Mouse (Mus musculus) intestine, embryonic 15.5 days (tissue): ENCODE measurements at regions not wholly inside any gene's neighbourhood (a gene's known extent, or its start where the extent isn't known, plus 50 kb on each side); places are given as distances from the start of the nearest gene placed in this dataset.
"Not testable (repeated sequence)": the region's sequence is repeated elsewhere in the genome, so short reads cannot be mapped to it uniquely, and the experiment has no call there.

ENCODE experiments used
- ATAC-seq: fragments of 200-750 bp; cut with Nextera tagmentation; 2 replicates; pipeline ENCODE4 v1.8.0; 2017; ENCODE audit warnings: moderate TSS enrichment, moderate library complexity
- H3K27ac ChIP-seq: fragments of 300-500 bp; sonication (generic); 2 replicates; pipeline ENCODE4 v1.5.1; 2015; ENCODE audit warnings: mild to moderate bottlenecking, inconsistent platforms
- H3K27me3 ChIP-seq: fragments of 300-500 bp; sonication (generic); replicated peaks from 2 replicates; pipeline ENCODE4 v1.6.1; 2015; ENCODE audit warnings: inconsistent platforms
- H3K36me3 ChIP-seq: fragments of 300-500 bp; sonication (generic); 2 replicates; pipeline ENCODE4 v1.6.1; 2015; ENCODE audit warnings: inconsistent platforms
- H3K4me1 ChIP-seq: fragments of 300-500 bp; sonication (generic); replicated peaks from 2 replicates; pipeline ENCODE4 v1.6.1; 2015; ENCODE audit warnings: inconsistent platforms
- H3K4me2 ChIP-seq: fragments of 300-500 bp; sonication (generic); replicated peaks from 2 replicates; pipeline ENCODE4 v1.6.1; 2015; ENCODE audit warnings: mild to moderate bottlenecking, inconsistent platforms
- H3K4me3 ChIP-seq: fragments of 300-500 bp; sonication (generic); replicated peaks from 2 replicates; pipeline ENCODE4 v1.5.1; 2015; ENCODE audit warnings: inconsistent platforms
- H3K9ac ChIP-seq: fragments of 300-500 bp; sonication (generic); 2 replicates; pipeline ENCODE4 v1.6.1; 2015; ENCODE audit warnings: inconsistent platforms
- H3K9me3 ChIP-seq: fragments of 300-500 bp; sonication (generic); 2 replicates; pipeline ENCODE4 v1.6.1; 2016; ENCODE audit warnings: inconsistent platforms
- WGBS: fragments of 180-500 bp; shearing (Covaris S2); methylation state at CpG from one replicate; pipeline ENCODE4 v1.1.7; 2015; 5-methylcytosine and 5-hydroxymethylcytosine counted together

- Histone ChIP-seq H3K27ac (no peak overlapping the region), H3K9me3 (no peaks in the 10 kb centered on the region), H3K4me2 (no peak overlapping the region), H3K4me1 (no peaks in the 10 kb centered on the region), H3K27me3 (no peaks in the 10 kb centered on the region), H3K36me3 (no peaks in the 10 kb centered on the region), H3K9ac (no peak overlapping the region), H3K4me3 (no peak overlapping the region)
- WGBS: 52% methylated on average over 8 of the region's 8 CpGs
- no peak for ATAC-seq
Measured at GRCm38 (mm10) chr10:20838685-20839425, 113.5 kb upstream of the Ahi1 start.

- H3K9ac ChIP-seq, H3K27me3 ChIP-seq, ATAC-seq, H3K27ac ChIP-seq, H3K4me1 ChIP-seq, H3K9me3 ChIP-seq, H3K4me2 ChIP-seq, H3K36me3 ChIP-seq, H3K4me3 ChIP-seq: not testable (repeated sequence)
- WGBS: 79% methylated on average over 4 of the region's 4 CpGs
Measured at GRCm38 (mm10) chr10:20836816-20837215, 111.9 kb upstream of the Pde7b start.

GRCm38 (mm10) chr10:20834806-20835575 lies 110.1 kb upstream of the Pde7b start:
- Histone ChIP-seq H3K27ac (no peak overlapping the region), H3K4me2 (no peak overlapping the region), H3K9ac (no peak overlapping the region), H3K4me3 (no peak overlapping the region), H3K27me3 (no peaks in the 10 kb centered on the region), H3K36me3 (no peaks in the 10 kb centered on the region), H3K4me1 (no peaks in the 10 kb centered on the region), H3K9me3 (no peaks in the 10 kb centered on the region)
- no peak for ATAC-seq
- 79% methylated on average over 11 of the region's 11 CpGs for WGBS

GRCm38 (mm10) chr10:20828304-20828703 lies 103.4 kb upstream of the Pde7b start:
- 48% methylated on average over 1 of the region's 1 CpGs for WGBS
- ATAC-seq: peak; percentile 58; the same call in 1 of the 2 replicates
- no peak overlapping the region for H3K4me2 ChIP-seq
- no peak overlapping the region for H3K27ac ChIP-seq
- H3K27me3 ChIP-seq: no peaks in the 10 kb centered on the region
- no peak overlapping the region for H3K4me3 ChIP-seq
- no peaks in the 10 kb centered on the region for H3K36me3 ChIP-seq
- H3K4me1 ChIP-seq: no peaks in the 10 kb centered on the region
- no peaks in the 10 kb centered on the region for H3K9me3 ChIP-seq
- no peak overlapping the region for H3K9ac ChIP-seq

DNA sequence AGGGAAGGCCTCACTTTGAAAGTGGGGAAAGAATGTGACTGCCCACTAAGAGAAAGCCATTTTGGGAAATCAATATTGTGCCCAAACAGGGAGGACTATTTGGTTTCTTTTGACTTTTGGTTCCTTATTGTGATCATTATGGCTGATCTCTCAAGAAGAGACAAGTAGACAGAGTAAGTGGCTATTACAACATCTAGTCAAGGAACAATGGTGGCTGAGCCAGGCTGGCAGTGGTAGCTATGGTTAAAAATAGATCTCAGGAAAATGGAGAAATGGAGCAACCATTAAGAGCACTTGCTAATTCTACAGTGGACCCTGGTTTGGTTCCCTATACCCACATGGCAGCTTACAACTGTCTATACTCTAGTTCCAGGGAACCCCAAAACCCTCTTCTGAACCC lies 102.6 kb upstream of the Pde7b start:
- Histone ChIP-seq H3K4me3 (no peak overlapping the region), H3K9me3 (no peaks in the 10 kb centered on the region), H3K4me1 (no peaks in the 10 kb centered on the region), H3K27me3 (no peaks in the 10 kb centered on the region), H3K9ac (no peak overlapping the region), H3K36me3 (no peaks in the 10 kb centered on the region), H3K4me2 (no peak overlapping the region), H3K27ac (no peak overlapping the region)
- ATAC-seq: no peak

GRCm38 (mm10) chr10:20818548-20818947 lies 93.7 kb upstream of the Pde7b start:
- H3K4me1 ChIP-seq: no peaks in the 10 kb centered on the region
- no peaks in the 10 kb centered on the region for H3K36me3 ChIP-seq
- no peak for ATAC-seq
- H3K4me2 ChIP-seq: no peak overlapping the region
- H3K4me3 ChIP-seq: no peak overlapping the region
- WGBS: 62% methylated on average over 4 of the region's 4 CpGs
- no peaks in the 10 kb centered on the region for H3K9me3 ChIP-seq
- H3K27me3 ChIP-seq: no peaks in the 10 kb centered on the region
- no peak overlapping the region for H3K27ac ChIP-seq
- no peak overlapping the region for H3K9ac ChIP-seq

DNA sequence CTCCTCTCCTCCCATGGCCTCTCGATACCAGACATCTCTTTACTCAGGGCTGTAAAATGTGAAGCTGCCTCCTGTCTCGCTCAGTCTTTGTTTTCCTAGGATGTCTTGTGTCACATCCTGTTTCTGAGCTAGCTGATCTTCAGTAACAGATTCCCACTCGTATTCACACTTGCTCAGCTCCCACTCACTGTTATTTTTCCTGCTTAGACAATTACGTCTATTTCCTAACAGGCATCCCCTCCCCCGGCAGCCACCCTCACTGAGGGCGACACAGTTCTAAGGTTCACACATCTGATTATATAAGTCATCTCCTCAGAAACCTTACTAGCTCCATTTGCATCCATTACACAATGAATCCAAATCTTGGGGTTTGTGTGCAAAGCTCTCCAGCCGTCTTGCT lies 74.9 kb upstream of the Pde7b start:
- H3K9ac ChIP-seq: no peak overlapping the region
- 47% methylated on average over 7 of the region's 7 CpGs for WGBS
- H3K4me2 ChIP-seq: no peak overlapping the region
- no peaks in the 10 kb centered on the region for H3K9me3 ChIP-seq
- no peaks in the 10 kb centered on the region for H3K4me1 ChIP-seq
- no peak for ATAC-seq
- no peak overlapping the region for H3K27ac ChIP-seq
- no peaks in the 10 kb centered on the region for H3K36me3 ChIP-seq
- no peak overlapping the region for H3K4me3 ChIP-seq
- H3K27me3 ChIP-seq: no peaks in the 10 kb centered on the region

DNA sequence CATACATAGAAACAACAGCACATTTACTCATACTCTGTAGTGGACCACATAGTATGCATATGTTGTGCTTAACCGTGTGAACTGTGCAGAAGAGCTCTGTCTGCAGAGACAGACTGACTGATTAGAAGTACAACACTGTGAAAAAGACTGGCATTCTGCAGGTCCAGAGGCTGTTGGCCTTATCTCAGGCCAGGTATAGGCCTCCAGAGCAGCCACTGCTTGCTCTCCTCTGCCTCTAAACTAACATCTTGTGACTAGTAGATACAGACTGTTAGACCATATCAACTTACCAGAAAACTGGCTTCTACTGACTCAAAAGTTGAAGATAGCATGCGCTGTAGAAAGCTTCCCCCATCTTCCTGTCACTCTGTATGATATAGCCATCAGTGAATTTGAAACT lies 73.5 kb upstream of the Pde7b start:
- no peak for ATAC-seq
- 86% methylated on average over 2 of the region's 2 CpGs for WGBS
- H3K4me3 ChIP-seq: no peak overlapping the region
- no peaks in the 10 kb centered on the region for H3K4me1 ChIP-seq
- H3K9me3 ChIP-seq: no peaks in the 10 kb centered on the region
- no peaks in the 10 kb centered on the region for H3K36me3 ChIP-seq
- H3K9ac ChIP-seq: no peak overlapping the region
- H3K27ac ChIP-seq: no peak overlapping the region
- no peaks in the 10 kb centered on the region for H3K27me3 ChIP-seq
- H3K4me2 ChIP-seq: no peak overlapping the region

DNA sequence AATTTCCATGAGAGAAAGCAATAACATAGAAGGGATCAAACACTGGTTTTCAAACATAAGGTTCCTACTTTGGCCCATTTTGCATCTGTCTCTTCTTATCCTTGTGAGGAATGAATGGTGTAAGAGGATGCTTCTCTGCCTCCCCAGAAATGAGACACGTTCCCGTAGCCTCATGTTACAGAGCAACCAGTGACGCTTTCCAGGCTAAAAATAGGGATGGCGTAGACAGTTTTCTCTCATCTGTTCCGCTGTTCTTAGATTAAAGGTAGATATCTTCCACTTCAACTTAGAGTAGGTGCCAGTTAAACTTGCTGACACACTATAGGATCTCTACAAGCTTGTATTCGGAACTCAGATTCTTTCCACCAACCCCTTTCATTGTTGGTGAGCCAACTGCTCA lies 69.1 kb upstream of the Pde7b start:
- Histone ChIP-seq H3K4me2 (no peak overlapping the region), H3K9ac (no peak overlapping the region), H3K9me3 (no peaks in the 10 kb centered on the region), H3K4me1 (no peaks in the 10 kb centered on the region), H3K27ac (no peak overlapping the region), H3K36me3 (no peaks in the 10 kb centered on the region), H3K4me3 (no peak overlapping the region), H3K27me3 (no peaks in the 10 kb centered on the region)
- 79% methylated on average over 6 of the region's 6 CpGs for WGBS
- no peak for ATAC-seq

- Histone ChIP-seq H3K4me1 (no peaks in the 10 kb centered on the region), H3K27me3 (no peaks in the 10 kb centered on the region), H3K27ac (no peak overlapping the region), H3K36me3 (no peaks in the 10 kb centered on the region), H3K4me3 (no peak overlapping the region), H3K9ac (no peak overlapping the region), H3K4me2 (no peak overlapping the region), H3K9me3 (no peaks in the 10 kb centered on the region)
- no peak for ATAC-seq
- 91% methylated on average over 1 of the region's 1 CpGs for WGBS
Measured at GRCm38 (mm10) chr10:20780946-20781345, 56.1 kb upstream of the Pde7b start.

DNA sequence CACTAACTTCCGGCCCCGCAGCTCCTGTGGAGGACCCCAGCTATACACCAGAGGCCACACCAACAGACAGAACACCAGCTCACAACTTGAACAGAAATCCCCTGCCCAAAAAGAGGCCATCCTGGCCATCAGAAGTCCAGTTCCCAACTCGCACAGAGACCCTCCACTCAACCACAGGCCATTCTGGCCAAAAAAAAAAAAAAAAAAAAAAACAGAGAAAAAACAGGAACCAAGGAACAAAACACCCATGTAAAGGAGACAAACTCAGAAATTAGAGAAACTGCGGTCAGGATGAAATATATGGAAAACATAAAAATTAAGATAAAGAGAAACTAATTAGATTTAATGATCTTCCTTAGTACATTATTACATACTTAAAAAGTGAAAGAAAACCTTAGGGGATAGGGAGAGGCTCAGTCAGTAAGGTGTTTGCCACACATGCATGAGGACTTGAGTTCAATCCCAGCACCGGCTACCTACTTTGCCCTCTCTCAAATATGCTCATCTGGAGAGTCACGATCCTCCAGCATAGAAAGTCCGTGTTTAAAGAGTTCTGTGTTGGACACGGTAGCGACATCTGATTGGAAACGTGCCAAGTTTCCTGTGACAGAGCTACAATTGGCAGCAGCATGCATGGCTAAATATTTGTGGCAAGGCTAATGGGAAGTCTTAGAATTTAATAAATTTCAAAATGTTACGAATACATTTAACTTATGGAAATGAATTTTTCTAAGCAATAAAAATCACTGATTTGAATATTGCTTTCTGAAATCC lies 51.9 kb upstream of the Pde7b start:
- Histone ChIP-seq H3K9me3 (no peaks in the 10 kb centered on the region), H3K27me3 (no peaks in the 10 kb centered on the region), H3K36me3 (no peaks in the 10 kb centered on the region), H3K4me3 (no peak overlapping the region), H3K4me1 (no peaks in the 10 kb centered on the region), H3K4me2 (no peak overlapping the region), H3K9ac (no peak overlapping the region), H3K27ac (no peak overlapping the region)
- 71% methylated on average over 11 of the region's 11 CpGs for WGBS
- ATAC-seq: no peak

- H3K9me3 ChIP-seq: no peaks in the 10 kb centered on the region
- H3K27me3 ChIP-seq: no peaks in the 10 kb centered on the region
- no peak overlapping the region for H3K4me2 ChIP-seq
- no peak overlapping the region for H3K27ac ChIP-seq
- WGBS: 89% methylated on average over 3 of the region's 3 CpGs
- no peaks in the 10 kb centered on the region for H3K4me1 ChIP-seq
- no peak for ATAC-seq
- H3K9ac ChIP-seq: no peak overlapping the region
- no peaks in the 10 kb centered on the region for H3K36me3 ChIP-seq
- H3K4me3 ChIP-seq: no peak overlapping the region
Measured at GRCm38 (mm10) chr10:20775731-20776429, 51.0 kb upstream of the Pde7b start.
